Mouse (Mus musculus) urinary bladder, adult 2 months (tissue): ENCODE results near the gene Cd209g. TPM values are rescaled to one million over a fixed set of nuclear protein-coding genes. Genes with fewer than 3 reads are reported as not detected.

Experiments
- polyA plus RNA-seq: library from polyadenylated mRNA; depleted of rRNA; stranded (reverse); fragments of >200 nt; gene quantifications from 2 replicates; pipeline ENCODE4 v1.2.3, GENCODE M21; 2012; rRNA removed

Gene Cd209g
- polyA plus RNA-seq, 1 experiment, result 13.7 TPM

Other genes with a start within 250 kb of the Cd209g start
- 3.2 and 4.7 TPM in 2 replicates for gene Cd209b, start 207.3 kb upstream of the Cd209g start, polyA plus RNA-seq
- 4.0 and 5.5 TPM in 2 replicates for gene Cd209c, start 179.4 kb upstream of the Cd209g start, polyA plus RNA-seq
- gene Cd209f, start 28.3 kb upstream of the Cd209g start, polyA plus RNA-seq, result 15.1 and 28.6 TPM in 2 replicates
- gene Evi5l, start 32.5 kb downstream of the Cd209g start, polyA plus RNA-seq, result 13.7 and 19.1 TPM in 2 replicates
- 0.72 and 1.1 TPM in 2 replicates for gene Prr36, start 83.4 kb downstream of the Cd209g start, polyA plus RNA-seq
- 15.4 and 15.9 TPM in 2 replicates for gene Lrrc8e, start 92.7 kb downstream of the Cd209g start, polyA plus RNA-seq
- gene Map2k7, start 104.6 kb downstream of the Cd209g start, polyA plus RNA-seq, result 39.9 and 50.3 TPM in 2 replicates
- 4.3 and 5.9 TPM in 2 replicates for gene Gm49320, start 104.8 kb downstream of the Cd209g start, polyA plus RNA-seq
- 31.6 and 33.6 TPM in 2 replicates for gene Tgfbr3l, start 114.1 kb downstream of the Cd209g start, polyA plus RNA-seq
- 50.9 and 56.7 TPM in 2 replicates for gene Snapc2, start 119.0 kb downstream of the Cd209g start, polyA plus RNA-seq
- gene Ctxn1, start 125.2 kb downstream of the Cd209g start, polyA plus RNA-seq, result 98.2 and 133 TPM in 2 replicates
- gene Timm44, start 141.8 kb downstream of the Cd209g start, polyA plus RNA-seq, result 66.5 and 76.2 TPM in 2 replicates
- gene Ccl25, start 191.1 kb downstream of the Cd209g start, polyA plus RNA-seq, result 6.6 and 8.2 TPM in 2 replicates
- gene Elavl1, start 191.3 kb downstream of the Cd209g start, polyA plus RNA-seq, result 61.6 and 65.9 TPM in 2 replicates